Mouse (Mus musculus) right cerebral cortex, postnatal 4 days (tissue): Measurements from ENCODE around the gene Evi5.

ENCODE experiments used
- DNase-seq: peaks from one replicate; pipeline ENCODE4 v3.0.0-alpha.2; 2022

The Evi5 gene

GRCm38 (mm10) chr5:107736171-107736570, 138.7 kb downstream of the Evi5 start:
- DNase-seq, result no peak

- no peak for DNase-seq
Measured at GRCm38 (mm10) chr5:107731844-107732243, 143.1 kb downstream of the Evi5 start.

- no peak for DNase-seq
Measured at GRCm38 (mm10) chr5:107731408-107731807, 143.5 kb downstream of the Evi5 start.

GRCm38 (mm10) chr5:107727007-107727402, 147.9 kb downstream of the Evi5 start:
- no peak for DNase-seq

- peak; percentile 19 for DNase-seq
Measured at GRCm38 (mm10) chr5:107726281-107727006, 148.5 kb downstream of the Evi5 start.

- DNase-seq, result peak; percentile 12
Measured at GRCm38 (mm10) chr5:107725435-107726261, 149.3 kb downstream of the Evi5 start, which contains the start of gene Gfi1. TSS of gene Gfi1 (minus strand) at chr5:107726036.

GRCm38 (mm10) chr5:107724661-107725434, 150.1 kb downstream of the Evi5 start:
- DNase-seq, result peak; percentile 19

GRCm38 (mm10) chr5:107723541-107724511, 151.1 kb downstream of the Evi5 start:
- peak; percentile 13 for DNase-seq

GRCm38 (mm10) chr5:107722661-107723532, 152.0 kb downstream of the Evi5 start:
- peak; percentile 34 for DNase-seq

GRCm38 (mm10) chr5:107721638-107722011, 153.3 kb downstream of the Evi5 start:
- no peak for DNase-seq

- no peak for DNase-seq
Measured at GRCm38 (mm10) chr5:107720991-107721637, 153.8 kb downstream of the Evi5 start.

- no peak for DNase-seq
Measured at GRCm38 (mm10) chr5:107720511-107720910, 154.4 kb downstream of the Evi5 start.

GRCm38 (mm10) chr5:107719786-107720185, 155.1 kb downstream of the Evi5 start:
- DNase-seq, result no peak

GRCm38 (mm10) chr5:107719209-107719608, 155.7 kb downstream of the Evi5 start:
- DNase-seq, result no peak

GRCm38 (mm10) chr5:107717871-107718361, 157.0 kb downstream of the Evi5 start:
- DNase-seq, result no peak

- no peak for DNase-seq
Measured at GRCm38 (mm10) chr5:107711689-107712088, 163.2 kb downstream of the Evi5 start.

GRCm38 (mm10) chr5:107708124-107708797, 166.6 kb downstream of the Evi5 start:
- DNase-seq, result no peak

- DNase-seq, result no peak
Measured at GRCm38 (mm10) chr5:107706262-107706661, 168.6 kb downstream of the Evi5 start.

GRCm38 (mm10) chr5:107705756-107706155, 169.2 kb downstream of the Evi5 start:
- no peak for DNase-seq
